Mouse (Mus musculus): ENCODE results near the gene Rhoc. TPM values are rescaled to one million over a fixed set of nuclear protein-coding genes. Genes with fewer than 3 reads are reported as not detected.

Gene Rhoc
- polyA plus RNA-seq, 2 experiments = 14.8 to 16.5 TPM

- H3K27ac ChIP-seq = no peak overlapping the region
- ATAC-seq (ENCODE audit: insufficient read depth) (no peak), DNase-seq (ENCODE audit: low read depth in 3 of 3, low spot score in 3 of 3) (no peak)
- TF ChIP-seq CTCF (IDR thresholded peaks at IDR 0.05; ENCODE audit: low read depth) (no peak), EP300 (IDR thresholded peaks at IDR 0.05; ENCODE audit: low read depth) (no peak)
- H3K9me3 ChIP-seq (ENCODE audit: control insufficient read depth, low read length) = no peaks in the 10 kb centered on the region
- H3K4me2 ChIP-seq (ENCODE audit: low read depth) = no peak overlapping the region
- 70% methylated on average over 7 of the region's 7 CpGs for WGBS (ENCODE audit: insufficient replicate concordance)
- no peak overlapping the region for H3K9ac ChIP-seq (replicated peaks)
- H3K4me1 ChIP-seq (replicated peaks; ENCODE audit: control insufficient read depth in 2 of 2, insufficient read depth in 2 of 2, low read length in 1 of 2) = no peaks in the 10 kb centered on the region
- H3K36me3 ChIP-seq (replicated peaks; ENCODE audit: control insufficient read depth, insufficient read depth, low read depth) = no peaks in the 10 kb centered on the region
- no peak overlapping the region for H3K4me3 ChIP-seq (ENCODE audit: insufficient read depth in 1 of 2, low read depth in 2 of 2, low read length in 2 of 2)
- peaks cover 23% of the 10 kb centered on the region for H3K27me3 ChIP-seq (ENCODE audit: control insufficient read depth, insufficient read depth, low read length)
Observed at GRCm38 (mm10) chr3:104773301-104773700, 14.9 kb upstream of the Rhoc start.

GRCm38 (mm10) chr3:104777342-104777741, 10.8 kb upstream of the Rhoc start:
- no peak overlapping the region for H3K27ac ChIP-seq
- peaks cover 64% of the 10 kb centered on the region for H3K27me3 ChIP-seq (ENCODE audit: control insufficient read depth, insufficient read depth, low read length)
- WGBS (ENCODE audit: insufficient replicate concordance) = 4% methylated on average over 20 of the region's 20 CpGs
- H3K4me3 ChIP-seq (ENCODE audit: insufficient read depth in 1 of 2, low read depth in 2 of 2, low read length in 2 of 2) = no peak overlapping the region
- H3K4me2 ChIP-seq (ENCODE audit: low read depth) = 0 out of 2 replicates have a peak overlapping the region, but pooled peaks have one; percentile 21
- TF ChIP-seq CTCF (IDR thresholded peaks at IDR 0.05; ENCODE audit: low read depth) (peak; percentile 45), EP300 (IDR thresholded peaks at IDR 0.05; ENCODE audit: low read depth) (no peak)
- H3K4me1 ChIP-seq (replicated peaks; ENCODE audit: control insufficient read depth in 2 of 2, insufficient read depth in 2 of 2, low read length in 1 of 2) = peaks cover 0 to 1% of the 10 kb centered on the region in 2 experiments; a peak in 1 of 4 replicates
- DNase-seq (ENCODE audit: low read depth in 3 of 3, low spot score in 3 of 3) = no peak
- H3K36me3 ChIP-seq (replicated peaks; ENCODE audit: control insufficient read depth, insufficient read depth, low read depth) = no peaks in the 10 kb centered on the region
- no peak for ATAC-seq (ENCODE audit: insufficient read depth)
- no peak overlapping the region for H3K9ac ChIP-seq (replicated peaks)
- H3K9me3 ChIP-seq (ENCODE audit: control insufficient read depth, low read length) = no peaks in the 10 kb centered on the region

GRCm38 (mm10) chr3:104779949-104780348, 8.2 kb upstream of the Rhoc start:
- H3K36me3 ChIP-seq (replicated peaks; ENCODE audit: control insufficient read depth, insufficient read depth, low read depth) = no peaks in the 10 kb centered on the region
- DNase-seq (ENCODE audit: low read depth in 3 of 3, low spot score in 3 of 3) (no peak), ATAC-seq (ENCODE audit: insufficient read depth) (no peak)
- H3K4me2 ChIP-seq (ENCODE audit: low read depth) = no peak overlapping the region
- H3K27me3 ChIP-seq (ENCODE audit: control insufficient read depth, insufficient read depth, low read length) = peaks cover 81% of the 10 kb centered on the region
- peaks cover 0 to 1% of the 10 kb centered on the region in 2 experiments; a peak in 1 of 4 replicates for H3K4me1 ChIP-seq (replicated peaks; ENCODE audit: control insufficient read depth in 2 of 2, insufficient read depth in 2 of 2, low read length in 1 of 2)
- no peak overlapping the region for H3K27ac ChIP-seq
- 1% methylated on average over 7 of the region's 7 CpGs for WGBS (ENCODE audit: insufficient replicate concordance)
- no peaks in the 10 kb centered on the region for H3K9me3 ChIP-seq (ENCODE audit: control insufficient read depth, low read length)
- TF ChIP-seq EP300 (IDR thresholded peaks at IDR 0.05; ENCODE audit: low read depth) = no peak
- TF ChIP-seq CTCF (IDR thresholded peaks at IDR 0.05; ENCODE audit: low read depth) = peak; percentile 95
- no peak overlapping the region for H3K4me3 ChIP-seq (ENCODE audit: insufficient read depth in 1 of 2, low read depth in 2 of 2, low read length in 2 of 2)
- no peak overlapping the region for H3K9ac ChIP-seq (replicated peaks)

- H3K27me3 ChIP-seq (ENCODE audit: control insufficient read depth, insufficient read depth, low read length) = peaks cover 81% of the 10 kb centered on the region
- H3K4me3 ChIP-seq (ENCODE audit: insufficient read depth in 1 of 2, low read depth in 2 of 2, low read length in 2 of 2) = peak within 1 kb of the TSS; percentile 16 to 46
- no peak within 1 kb of the TSS for H3K27ac ChIP-seq
- WGBS (ENCODE audit: insufficient replicate concordance) = 2% methylated on average over 53 of the region's 56 CpGs
- ATAC-seq (ENCODE audit: insufficient read depth) (peak; percentile 66), DNase-seq (ENCODE audit: low read depth in 3 of 3, low spot score in 3 of 3) (peak in 2 of 3 experiments; percentile 20 to 29)
- H3K4me2 ChIP-seq (ENCODE audit: low read depth) = peak within 1 kb of the TSS; percentile 74
- no peak within 1 kb of the TSS for H3K9ac ChIP-seq (replicated peaks)
- TF ChIP-seq EP300 (IDR thresholded peaks at IDR 0.05; ENCODE audit: low read depth) = no peak
- TF ChIP-seq CTCF (IDR thresholded peaks at IDR 0.05; ENCODE audit: low read depth) = no peak
- H3K4me1 ChIP-seq (replicated peaks; ENCODE audit: control insufficient read depth in 2 of 2, insufficient read depth in 2 of 2, low read length in 1 of 2) = peaks cover 0 to 1% of the 10 kb centered on the region in 2 experiments; a peak in 1 of 4 replicates
- H3K9me3 ChIP-seq (ENCODE audit: control insufficient read depth, low read length) = no peaks in the 10 kb centered on the region
- H3K36me3 ChIP-seq (replicated peaks; ENCODE audit: control insufficient read depth, insufficient read depth, low read depth) = no peaks in the 10 kb centered on the region
Observed at GRCm38 (mm10) chr3:104780561-104781420, 7.4 kb upstream of the Rhoc start, which contains the start of gene Ppm1j. Ppm1j (plus strand) TSS chr3:104781056.

GRCm38 (mm10) chr3:104781471-104781903, 6.7 kb upstream of the Rhoc start, which contains the start of gene Fam19a3:
Fam19a3 (minus strand) TSS chr3:104781840.
- H3K4me1 ChIP-seq (replicated peaks; ENCODE audit: control insufficient read depth in 2 of 2, insufficient read depth in 2 of 2, low read length in 1 of 2) = peaks cover 0 to 1% of the 10 kb centered on the region in 2 experiments; a peak in 1 of 4 replicates
- H3K27me3 ChIP-seq (ENCODE audit: control insufficient read depth, insufficient read depth, low read length) = peaks cover 76% of the 10 kb centered on the region
- H3K9me3 ChIP-seq (ENCODE audit: control insufficient read depth, low read length) = no peaks in the 10 kb centered on the region
- WGBS (ENCODE audit: insufficient replicate concordance) = under 1% methylated on average over 26 of the region's 26 CpGs
- H3K4me3 ChIP-seq (ENCODE audit: insufficient read depth in 1 of 2, low read depth in 2 of 2, low read length in 2 of 2) = peak within 1 kb of the TSS; percentile 16 to 46
- no peak within 1 kb of the TSS for H3K27ac ChIP-seq
- DNase-seq (ENCODE audit: low read depth in 3 of 3, low spot score in 3 of 3) (no peak), ATAC-seq (ENCODE audit: insufficient read depth) (no peak)
- no peak within 1 kb of the TSS for H3K9ac ChIP-seq (replicated peaks)
- H3K4me2 ChIP-seq (ENCODE audit: low read depth) = peak within 1 kb of the TSS; percentile 74
- TF ChIP-seq CTCF (IDR thresholded peaks at IDR 0.05; ENCODE audit: low read depth) = no peak
- TF ChIP-seq EP300 (IDR thresholded peaks at IDR 0.05; ENCODE audit: low read depth) = no peak
- H3K36me3 ChIP-seq (replicated peaks; ENCODE audit: control insufficient read depth, insufficient read depth, low read depth) = no peaks in the 10 kb centered on the region
